Mouse (Mus musculus) ZHBTc4 (cell line): ENCODE data around the gene Cklf.
"Not testable (repeated sequence)": the region's sequence is repeated elsewhere in the genome, so short reads cannot be mapped to it uniquely, and the experiment has no call there.

Experiments used
- DNase-seq: peaks from one replicate; pipeline ENCODE4 v3.0.0-alpha.2; 2011; ENCODE audit warnings: low read depth, low spot score

Cklf gene

DNA sequence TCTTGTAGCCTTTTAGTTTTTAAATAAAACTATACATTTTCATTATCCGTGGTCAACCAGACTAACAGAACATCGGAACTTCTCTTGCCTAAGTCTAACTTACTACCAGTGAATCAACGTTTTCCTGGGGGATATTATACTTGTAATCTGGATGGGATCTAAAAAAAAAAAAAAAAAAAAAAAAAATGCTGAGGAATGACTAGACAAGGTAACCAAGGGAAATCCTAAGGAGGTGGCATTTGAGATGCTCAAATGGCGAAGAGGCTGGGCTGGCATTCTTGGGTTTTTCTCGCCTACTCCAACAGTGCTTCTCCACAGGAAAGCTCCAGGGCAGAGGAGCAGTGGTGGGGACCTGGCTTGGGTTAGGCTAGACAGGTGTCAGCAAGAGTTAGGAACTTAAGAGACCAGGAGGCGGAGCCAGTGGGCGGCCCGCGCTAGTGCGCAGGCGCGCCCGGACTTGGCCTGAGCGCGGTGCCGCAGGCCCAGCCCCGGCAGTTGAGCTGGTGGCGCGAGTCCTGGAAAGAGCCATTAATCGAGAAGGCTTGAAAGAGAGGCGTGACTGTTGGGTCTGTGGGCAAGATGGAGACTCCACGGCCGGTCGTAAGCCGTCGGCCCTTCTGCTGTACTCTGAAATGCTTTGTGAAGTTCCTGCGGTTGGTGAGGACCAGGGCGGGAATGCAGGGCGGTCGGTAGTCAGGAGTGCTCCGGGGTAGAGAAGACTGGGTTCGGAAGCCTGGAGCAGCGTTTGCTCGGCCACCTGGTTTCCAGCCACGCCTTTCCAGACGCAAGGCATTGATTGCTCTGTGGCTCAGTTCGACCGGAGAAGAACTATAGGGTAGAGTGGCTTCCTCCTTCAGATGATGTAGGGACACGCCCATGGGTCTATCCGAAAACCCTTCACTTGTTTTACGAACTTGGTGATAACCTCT, at the start of gene Cklf:
Gene Cklf (plus strand): TSS at position 423 of the 929 bp plus-strand sequence.
- peak; percentile 99 for DNase-seq

DNA sequence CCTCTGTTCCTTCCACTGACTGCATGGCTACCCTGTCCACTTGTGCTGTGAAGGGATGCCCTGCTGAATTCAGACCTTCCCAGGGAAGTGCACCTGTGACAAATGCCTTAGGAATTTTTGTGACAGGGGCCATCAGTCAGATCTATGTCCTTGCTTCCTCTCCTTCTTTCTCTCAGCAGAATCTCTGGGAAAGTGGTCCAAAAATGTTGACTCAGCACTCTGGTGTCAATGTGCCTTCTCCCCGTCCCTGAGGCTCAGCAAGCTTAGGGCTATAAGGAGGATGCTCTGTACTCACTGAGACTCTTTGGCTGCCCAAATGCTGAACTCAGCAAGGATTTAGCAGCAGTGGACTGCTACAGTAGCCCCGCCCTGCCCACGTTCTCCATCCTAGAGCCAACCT, 49.0 kb upstream of the Cklf start:
- no peak for DNase-seq

DNA sequence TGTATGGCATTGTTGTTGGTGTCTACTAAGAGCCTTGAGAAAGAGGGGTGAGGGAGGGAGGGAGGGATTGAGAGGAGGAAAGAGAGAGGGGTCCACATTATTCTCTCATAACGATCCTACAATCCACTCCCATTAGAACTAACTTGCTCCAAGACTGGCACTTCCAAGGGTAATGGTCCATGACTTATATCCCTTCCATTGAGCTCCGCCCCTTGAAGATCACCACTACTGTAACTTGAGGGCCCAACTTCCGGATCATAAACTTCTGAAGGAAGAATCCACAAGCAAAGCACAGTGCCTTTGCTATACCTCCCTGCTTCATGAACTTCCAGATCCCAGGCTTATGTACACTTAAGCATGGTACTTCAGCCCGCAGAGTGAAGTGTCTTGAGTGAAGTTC, 48.3 kb upstream of the Cklf start:
- no peak for DNase-seq

DNA sequence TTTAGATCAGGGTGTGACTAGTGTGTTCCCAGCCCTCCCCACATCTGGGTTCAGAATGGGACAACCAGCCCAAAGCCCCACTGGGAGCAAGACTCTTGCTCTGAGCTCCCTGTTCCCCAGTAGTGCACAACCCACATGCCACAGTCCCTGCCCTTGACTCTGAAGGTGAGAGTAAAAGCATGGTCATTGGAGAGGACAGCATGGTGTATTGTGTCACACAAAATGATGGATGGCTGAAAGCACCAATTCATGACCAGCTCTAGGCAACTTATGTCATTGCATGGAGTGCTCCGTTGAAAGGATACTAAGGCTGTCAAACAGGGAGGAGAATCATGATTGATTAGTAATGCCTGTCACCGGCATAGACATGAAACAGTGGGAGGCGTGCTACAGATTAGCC, 45.4 kb upstream of the Cklf start:
- DNase-seq, result peak; percentile 8

DNA sequence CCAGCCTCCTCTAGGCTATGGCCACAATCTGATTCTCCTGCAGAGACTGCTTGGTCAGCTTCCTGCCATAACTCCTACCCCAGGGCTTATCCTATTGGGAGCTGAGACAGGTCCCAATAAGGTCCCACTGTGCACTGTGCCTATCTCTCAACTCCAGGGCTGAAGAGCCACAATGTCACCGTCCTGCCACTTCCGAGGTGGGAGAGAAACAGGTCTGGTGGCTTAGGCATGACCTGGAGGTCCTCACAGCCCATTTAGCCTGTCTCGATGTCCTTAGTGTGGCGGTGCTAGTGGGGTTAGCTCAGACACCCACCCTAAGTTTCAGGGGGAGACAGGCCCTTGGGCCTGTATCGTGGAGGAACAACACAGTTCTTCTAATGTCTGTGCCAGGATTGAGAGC, 33.1 kb upstream of the Cklf start:
- no peak for DNase-seq

DNA sequence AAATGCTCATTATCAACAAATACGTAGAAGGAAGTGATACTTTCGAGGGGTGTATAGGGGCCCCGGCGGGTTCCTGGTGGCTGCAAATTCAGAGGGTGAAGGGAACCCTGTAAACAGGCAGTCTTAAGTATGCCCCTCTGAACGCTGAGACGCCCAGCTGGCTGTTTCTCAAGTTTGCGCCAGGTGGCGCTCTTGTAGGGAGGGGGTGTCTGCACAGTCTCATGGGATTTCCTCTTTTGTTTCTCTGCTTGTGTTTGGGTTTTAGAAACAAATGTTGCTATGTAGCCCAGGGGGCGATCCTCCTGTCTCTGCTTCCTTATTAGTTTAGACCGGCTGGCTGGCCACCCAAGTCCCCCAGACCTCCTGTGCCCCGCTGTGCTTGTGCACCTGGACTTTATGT, 31.6 kb upstream of the Cklf start:
- DNase-seq, result peak; percentile 83

DNA sequence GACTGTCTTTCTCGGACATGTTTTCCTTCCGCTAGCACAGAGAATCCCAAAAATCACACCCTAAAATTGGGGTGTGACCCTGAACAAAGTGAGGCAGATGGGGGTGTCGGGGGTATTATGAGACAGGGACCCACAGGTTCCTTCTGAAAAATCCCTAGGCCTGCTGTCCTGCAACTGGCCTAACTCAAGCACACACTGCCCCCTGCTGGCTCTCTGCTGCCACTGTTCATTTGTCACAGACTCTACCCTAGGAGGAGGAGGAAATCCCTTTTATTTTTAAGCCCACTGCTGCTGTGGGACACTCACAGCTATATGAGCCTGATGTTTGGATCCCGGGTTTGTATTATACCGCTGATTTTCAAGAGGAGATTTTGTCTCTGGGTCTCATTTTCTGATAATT, 30.9 kb upstream of the Cklf start:
- peak; percentile 79 for DNase-seq

DNA sequence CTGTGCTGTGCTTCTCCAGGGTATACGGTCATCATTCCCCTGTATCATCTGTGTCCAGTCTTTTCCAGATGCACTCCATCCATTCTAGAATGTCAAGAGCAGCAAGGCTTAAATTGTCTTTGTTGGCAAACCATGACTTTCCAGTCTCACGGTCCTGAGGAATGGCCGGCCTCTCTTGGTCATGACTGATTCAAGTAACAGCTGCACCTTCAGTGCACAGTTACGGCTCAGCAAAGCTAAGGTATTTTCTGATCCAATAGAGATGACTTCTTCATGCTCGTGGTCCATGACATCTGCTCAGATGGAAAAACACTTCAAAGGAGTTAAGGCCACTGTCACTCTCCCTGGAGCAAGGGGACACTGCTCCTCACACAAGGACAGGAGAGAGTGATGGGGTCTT, 23.6 kb upstream of the Cklf start:
- DNase-seq, result no peak

DNA sequence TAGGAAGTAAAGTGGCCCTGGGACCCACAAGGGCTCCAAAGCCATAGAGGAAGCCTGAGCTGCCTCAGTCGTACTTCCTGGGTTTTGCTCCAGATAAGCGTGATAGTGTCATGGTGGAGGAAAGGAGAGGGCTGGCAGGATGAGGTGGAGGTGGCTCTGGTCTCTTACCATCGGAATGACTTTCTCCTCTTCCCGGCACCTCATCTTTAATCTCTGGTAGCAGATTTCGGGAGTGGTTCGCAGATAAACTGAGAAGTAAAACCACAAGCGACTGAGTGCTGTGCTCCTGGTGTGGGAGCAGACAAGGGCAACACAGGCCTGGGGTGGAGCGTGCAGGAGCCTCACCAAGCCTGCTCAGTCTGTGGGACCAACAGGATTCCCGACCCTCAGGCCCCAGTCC, 20.3 kb upstream of the Cklf start:
- no peak for DNase-seq

DNA sequence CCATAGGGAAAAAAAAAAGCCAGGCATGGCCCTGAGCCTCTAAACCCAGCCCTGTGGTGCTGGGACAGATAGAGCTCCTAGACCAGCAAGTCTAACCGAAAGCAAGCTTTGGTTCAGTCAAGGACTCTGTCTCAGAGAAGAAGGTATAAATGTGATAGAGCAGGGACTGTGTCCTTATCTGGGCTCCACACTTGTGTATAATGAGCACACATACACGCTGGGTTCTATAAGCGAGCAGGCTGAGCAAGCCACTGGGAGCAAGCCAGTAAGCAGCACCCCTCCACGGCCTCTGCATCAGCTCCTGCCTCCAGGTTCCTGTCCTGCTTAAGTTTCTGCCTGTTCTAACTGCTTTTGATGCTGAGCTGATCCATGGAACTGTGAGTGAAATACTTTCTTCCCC, 18.6 kb upstream of the Cklf start:
- DNase-seq, result no peak

DNA sequence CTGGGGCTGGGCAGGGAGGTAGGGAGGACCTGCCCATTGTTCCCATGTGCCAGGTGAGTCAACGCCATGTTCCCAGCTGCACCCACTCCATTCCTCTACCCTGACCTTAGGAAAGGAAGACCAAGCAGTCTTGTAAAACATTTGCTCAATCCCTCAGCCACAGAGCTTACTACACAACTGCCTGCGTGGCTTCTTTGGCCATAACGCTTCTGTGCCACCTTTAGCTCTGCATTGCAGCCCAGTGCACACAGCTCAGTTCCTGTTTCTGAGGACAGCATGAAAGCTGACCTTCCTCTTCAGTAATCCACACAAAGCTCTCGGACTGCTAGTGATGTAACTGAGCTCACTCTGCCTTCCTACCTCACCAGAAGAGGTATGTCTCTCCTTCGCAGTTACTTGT, 17.7 kb upstream of the Cklf start:
- no peak for DNase-seq

DNA sequence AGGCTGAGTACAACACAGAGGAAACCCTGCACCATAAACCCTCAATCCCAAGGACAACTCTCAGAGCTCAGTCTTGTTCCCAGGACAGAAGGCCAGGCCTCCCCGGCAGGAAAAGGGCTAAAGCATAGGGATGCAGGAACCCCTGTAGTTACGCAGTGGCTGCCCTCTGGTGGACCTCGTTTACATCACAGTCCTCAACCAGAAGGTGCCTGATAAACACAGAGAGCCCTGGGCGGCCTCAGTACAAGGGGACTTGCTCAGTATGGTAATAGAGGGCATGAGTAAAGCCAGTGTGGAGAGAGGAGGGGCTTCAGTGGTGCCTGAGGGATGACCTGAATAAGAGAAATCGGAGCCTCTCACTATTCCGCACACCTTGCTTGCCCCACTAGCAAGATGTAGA, 16.1 kb upstream of the Cklf start:
- DNase-seq, result peak; percentile 46

DNA sequence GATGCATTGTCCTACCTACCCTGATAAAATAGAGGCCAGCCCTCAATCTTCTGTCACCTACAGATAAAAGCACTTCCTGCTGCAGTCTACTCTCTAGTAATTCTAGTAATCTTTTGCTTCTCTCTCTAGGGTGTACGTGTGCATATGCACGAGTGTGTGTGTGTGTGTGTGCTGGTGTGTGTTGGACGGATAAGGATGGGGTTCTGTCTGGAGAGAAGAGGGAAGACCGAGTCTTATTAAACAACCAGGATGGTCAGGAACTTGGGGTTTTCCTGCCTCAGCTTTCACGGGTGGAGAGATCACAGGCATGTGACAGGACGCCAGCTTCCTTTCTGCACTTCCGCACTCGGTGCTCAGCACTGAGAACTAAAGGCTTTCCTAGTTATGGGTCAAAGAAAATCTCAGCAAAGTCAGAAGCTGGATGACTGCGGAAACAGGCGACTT, 11.2 kb upstream of the Cklf start:
- DNase-seq, result no peak

DNA sequence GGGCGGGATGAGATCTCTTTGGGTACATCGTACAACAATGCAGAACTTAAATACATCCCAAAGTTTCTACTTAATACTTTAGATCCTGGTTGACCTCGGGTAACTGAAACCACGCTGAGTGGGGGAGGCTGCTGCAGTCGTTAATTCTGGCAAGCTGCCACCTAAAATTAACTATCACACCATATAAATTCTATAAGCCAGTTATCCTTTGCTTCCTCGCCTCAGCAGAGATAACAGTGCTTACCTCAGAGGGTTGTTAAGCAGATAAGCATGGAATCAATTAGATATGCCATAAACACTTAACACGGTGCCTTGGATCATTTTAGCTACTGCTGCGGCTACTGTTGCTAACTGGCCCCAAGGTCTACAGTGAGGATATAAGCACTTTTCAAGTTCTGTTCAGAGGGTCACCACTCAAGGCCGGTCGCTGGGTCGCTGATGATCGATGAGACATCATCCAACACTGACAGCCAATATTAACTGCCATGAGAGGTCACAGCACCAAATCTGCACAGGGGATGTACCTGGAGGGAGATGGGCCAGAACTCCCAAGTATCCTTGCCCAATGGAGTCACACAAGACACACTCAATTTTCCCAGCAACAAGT, 8.5 kb upstream of the Cklf start:
- no peak for DNase-seq

DNA sequence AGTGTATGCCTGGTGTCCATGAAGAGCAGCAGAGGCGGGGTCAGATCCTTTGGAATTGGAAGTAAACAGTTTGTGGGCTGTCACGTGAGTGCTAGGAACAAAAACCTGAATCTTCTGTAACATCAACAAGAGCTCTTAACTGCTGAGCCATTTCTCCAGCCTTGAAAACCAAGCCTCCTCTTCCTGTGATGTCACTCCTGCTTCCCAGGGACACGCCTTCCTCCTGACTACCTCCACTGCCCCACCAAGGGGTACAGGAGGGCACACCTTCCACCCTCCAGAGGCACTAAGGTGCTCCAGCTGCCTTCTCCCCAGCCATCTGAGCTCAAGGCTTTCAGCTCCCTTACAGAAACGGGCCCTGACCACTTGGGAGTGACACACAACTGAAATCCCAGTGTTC, 4.0 kb upstream of the Cklf start:
- DNase-seq, result peak; percentile 49

DNA sequence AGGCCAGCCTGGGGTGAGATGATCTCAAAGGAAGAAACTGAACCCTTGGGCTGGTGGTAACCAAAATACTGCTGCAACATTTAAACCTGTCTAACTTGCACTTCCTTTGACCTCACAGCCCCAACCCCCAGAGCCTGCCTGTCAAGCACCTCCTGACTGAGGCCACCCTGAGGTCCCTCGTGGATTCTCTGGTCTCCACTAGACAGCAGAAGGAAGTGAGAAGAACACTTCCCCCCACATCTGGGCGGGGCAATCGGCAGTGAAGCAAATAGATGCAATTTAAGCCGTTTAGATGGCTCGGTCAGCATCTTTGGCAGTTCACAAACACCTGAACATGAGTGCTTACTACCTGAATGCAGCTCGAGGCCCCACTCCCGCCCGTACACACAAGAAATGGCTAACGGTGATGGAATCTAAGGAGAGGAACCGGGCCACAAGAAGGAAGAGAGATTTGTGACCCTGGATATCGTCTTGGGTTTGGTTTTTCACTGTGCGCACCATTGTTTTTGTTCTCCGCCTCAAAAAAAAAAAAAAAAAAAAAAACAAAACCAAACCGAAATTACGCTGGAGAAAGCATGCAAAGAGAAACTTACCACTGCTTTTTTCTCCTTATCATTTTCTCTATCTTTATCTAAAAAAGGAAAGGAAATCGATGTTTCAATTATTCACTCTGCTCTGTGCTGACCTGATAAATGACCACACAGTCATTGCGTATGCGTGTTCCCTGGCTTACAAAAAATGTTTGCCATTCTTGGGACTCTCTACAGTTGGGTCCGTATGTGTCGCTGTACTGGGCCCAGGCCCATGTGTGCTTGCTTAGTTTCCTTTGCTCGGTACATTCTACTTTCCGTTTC, 3.4 kb upstream of the Cklf start:
- peak; percentile 19 for DNase-seq

DNA sequence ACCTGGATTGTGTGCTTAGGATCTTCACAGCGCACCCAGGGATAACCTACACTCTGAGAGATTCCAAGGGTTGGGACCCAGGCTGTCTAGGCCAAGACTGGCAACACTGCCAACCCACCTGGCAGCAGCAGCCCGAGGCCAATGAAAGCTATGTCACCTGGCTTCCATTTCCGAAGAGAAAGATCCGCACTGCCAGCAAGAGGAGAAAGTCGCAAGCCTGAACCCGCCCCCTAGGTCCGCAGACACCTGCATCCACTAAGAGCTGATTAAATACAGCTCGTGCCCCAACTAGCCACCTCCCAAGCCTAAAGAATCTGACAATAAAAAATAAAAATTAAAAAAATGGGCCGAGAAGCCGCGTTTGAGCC, 2.8 kb upstream of the Cklf start:
- no peak for DNase-seq

DNA sequence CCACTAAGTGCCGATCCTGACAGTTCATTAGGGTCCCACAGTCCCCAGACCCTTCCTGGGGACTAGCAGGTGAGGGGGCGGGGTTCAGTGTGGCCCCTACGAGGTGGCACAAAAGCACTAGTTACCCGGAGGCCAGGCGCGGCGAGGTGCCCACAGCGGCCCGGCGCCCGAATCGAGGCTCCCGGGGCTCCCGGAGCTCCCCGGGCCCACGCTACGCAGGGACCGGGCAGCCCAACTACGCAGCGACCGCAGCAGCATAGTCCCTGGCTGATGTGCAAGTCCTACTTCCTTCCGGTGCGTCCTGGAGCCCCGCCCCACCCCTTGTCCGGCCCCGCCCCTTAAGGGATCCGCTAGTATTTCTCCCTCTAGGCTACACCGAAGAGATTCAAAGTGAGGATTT, 2.4 kb upstream of the Cklf start, which contains the start of gene Tk2:
Gene Tk2 (minus strand): TSS at position 283 of the 400 bp plus-strand sequence.
- peak; percentile 88 for DNase-seq

DNA sequence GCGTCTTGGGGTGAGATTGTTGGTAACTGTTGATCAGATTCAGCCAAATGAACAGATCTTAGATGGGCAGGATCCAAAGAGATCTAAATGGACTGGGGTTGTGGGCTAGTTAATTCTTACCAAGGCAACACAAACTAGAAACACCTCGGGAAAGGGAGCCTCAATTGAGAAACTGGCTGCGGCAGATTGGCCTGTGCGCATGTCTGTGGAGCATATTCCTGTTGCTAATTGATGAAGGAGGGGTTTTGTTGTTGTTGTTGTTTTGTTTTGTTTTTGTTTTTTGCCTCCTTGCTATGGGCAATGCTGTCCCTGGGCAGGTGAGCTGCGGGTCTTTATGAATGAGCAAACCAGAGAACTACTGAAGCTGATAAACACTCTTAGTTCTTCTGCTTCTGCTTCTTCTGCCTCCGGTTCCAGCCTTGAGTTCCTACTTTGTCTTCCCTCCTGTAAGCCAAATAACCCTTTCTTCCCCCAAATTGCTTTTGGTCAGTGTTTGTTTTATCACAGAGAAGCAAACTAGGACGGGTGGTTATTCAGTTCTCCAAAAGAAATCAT, 1.1 kb upstream of the Cklf start:
- no peak for DNase-seq

DNA sequence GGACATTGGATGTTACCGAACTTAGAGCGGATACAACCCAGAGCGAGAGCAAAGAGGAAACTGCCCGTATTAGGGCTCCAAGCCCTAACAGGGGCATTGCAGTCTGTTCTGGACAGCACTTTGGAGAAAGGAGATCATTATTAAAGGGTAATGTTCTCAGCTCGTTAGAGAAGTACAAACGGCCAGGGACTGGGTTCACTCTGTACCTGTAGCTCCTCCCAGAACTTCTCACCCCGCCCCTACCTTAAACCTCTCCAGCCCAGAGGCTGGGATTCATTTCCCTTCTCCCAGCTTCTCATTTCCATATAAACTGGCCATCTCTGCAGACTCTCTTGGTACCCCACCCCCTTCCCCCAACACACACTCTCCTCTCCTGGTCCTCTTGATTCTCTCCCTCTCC, 800 bp downstream of the Cklf start:
- DNase-seq, result peak; percentile 60

DNA sequence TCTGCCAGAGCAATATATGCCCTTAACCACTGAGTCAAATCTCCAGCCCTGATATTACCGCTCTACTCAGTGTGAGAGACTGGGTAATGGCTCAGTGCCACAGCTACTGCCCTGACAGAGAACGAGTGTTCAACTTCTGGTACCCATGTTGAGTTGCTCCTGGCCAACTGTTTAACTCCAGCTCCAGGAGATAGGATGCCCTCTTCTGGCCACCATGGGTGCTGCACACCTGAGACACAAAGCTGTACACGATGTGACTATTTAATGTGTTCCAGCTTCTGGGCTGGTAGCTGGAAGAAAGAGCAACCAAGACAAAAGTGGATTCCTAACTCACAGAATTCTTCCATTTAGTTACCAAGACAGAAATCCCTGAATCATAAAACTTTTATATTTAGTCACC, 2.4 kb downstream of the Cklf start:
- DNase-seq, result peak; percentile 82

DNA sequence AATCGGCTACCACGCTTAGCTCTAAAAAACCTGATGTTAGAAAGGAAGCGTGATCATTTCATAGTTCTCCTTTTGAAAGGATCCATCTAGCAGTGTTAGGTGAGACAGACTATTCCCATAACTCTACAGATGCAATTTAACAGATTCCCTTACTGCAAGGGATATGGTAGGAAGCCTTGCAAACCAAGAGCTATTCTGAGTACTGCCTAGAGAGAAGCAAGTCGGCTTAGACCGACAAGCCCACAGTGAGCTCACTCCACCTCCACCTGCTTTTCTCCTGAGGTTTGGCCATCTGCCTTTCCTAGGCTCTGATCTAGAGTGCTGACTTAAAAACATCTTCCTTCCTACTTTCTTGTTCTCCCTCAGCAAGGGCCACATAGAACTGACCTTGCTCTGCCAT, 11.1 kb downstream of the Cklf start:
- DNase-seq, result not testable (repeated sequence)
